Mouse (Mus musculus) spleen, postnatal 36 days (tissue): ENCODE measurements around the gene Ehd1.
"Not testable (repeated sequence)": the region's sequence is repeated elsewhere in the genome, so short reads cannot be mapped to it uniquely, and the experiment has no call there.

ENCODE experiments used
- DNase-seq, 2 experiments: peaks; one replicate each; pipeline ENCODE4 v3.0.0; 2022; ENCODE audit warnings: low spot score in 2 of 2, mixed read lengths in 1 of 2

Ehd1 gene

GRCm38 (mm10) chr19:6300402-6300841, 23.9 kb downstream of the Ehd1 start:
- peak; percentile 52 to 68 for DNase-seq

- DNase-seq = no peak
Observed at GRCm38 (mm10) chr19:6302114-6302513, 25.6 kb downstream of the Ehd1 start.

GRCm38 (mm10) chr19:6302522-6302921, 26.0 kb downstream of the Ehd1 start:
- DNase-seq = peak in 1 of 2 experiments; percentile 27

DNA sequence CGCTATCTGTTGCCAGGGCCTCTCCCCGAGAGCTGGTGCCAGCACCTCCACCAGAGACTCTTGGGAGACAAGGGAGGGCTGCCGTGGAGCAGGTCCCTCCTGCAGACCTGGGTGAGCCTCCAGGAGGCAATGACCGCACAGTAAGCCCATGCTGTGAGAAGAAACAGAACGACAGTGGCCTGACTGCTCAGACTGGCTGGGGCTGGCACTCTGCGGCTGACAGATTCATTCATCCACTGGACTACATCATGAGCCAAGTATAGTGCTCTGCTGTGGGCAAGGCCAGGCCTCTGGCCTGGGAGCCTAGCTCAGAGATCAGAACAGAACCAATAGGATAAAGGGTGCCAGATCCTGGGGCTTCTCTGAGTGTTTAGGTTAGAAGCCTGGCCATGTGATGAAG, 27.3 kb downstream of the Ehd1 start:
- no peak for DNase-seq

DNA sequence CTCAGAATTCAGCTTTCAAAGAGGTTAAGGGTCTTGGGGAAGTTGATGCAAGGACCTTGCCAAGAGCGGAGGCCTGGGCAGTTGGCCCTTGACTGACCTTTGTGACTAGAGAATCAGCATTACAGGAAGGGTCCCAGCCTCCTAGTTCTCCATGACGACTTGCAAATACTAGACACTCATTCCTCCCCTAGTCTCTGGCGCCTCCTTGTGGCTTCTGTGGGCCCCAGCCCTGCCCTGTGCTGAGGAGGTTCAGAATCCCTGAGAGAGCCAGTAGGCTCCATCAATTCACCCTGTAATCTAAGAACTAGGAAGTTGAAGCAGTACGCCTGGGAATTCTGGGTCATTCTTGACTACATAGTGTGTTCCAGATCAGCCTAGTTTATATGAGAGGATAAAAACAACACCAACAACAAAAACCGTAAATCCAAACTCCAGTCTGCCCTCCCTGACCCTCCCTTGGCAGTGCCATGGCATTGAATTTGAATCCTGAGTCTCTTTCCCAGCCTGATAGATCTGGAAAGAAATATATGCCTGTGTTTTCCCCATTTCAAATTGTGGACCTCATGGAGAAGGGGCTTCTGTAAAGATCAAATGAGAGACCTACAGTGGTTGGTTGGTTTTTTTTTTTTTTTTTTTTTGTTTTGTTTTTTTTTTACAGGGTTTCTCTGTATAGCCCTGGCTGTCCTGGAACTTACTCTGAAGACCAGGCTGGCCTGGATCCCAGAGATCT, 28.4 kb downstream of the Ehd1 start:
- DNase-seq = peak; percentile 86 to 89

GRCm38 (mm10) chr19:6305517-6306115, 29.1 kb downstream of the Ehd1 start:
- no peak for DNase-seq

- DNase-seq = peak; percentile 90 to 91
Observed at GRCm38 (mm10) chr19:6306137-6306551, 29.6 kb downstream of the Ehd1 start, which contains the start of gene Cdc42bpg. Gene Cdc42bpg (plus strand): TSS chr19:6306456.

- DNase-seq = peak; percentile 69 to 73
Observed at GRCm38 (mm10) chr19:6306586-6306985, 30.1 kb downstream of the Ehd1 start.

- no peak for DNase-seq
Observed at GRCm38 (mm10) chr19:6307733-6308531, 31.4 kb downstream of the Ehd1 start.

GRCm38 (mm10) chr19:6310181-6310580, 33.7 kb downstream of the Ehd1 start:
- no peak for DNase-seq

- not testable (repeated sequence) for DNase-seq
Observed at GRCm38 (mm10) chr19:6311783-6312182, 35.3 kb downstream of the Ehd1 start.

GRCm38 (mm10) chr19:6313796-6314195, 37.3 kb downstream of the Ehd1 start:
- no peak for DNase-seq

GRCm38 (mm10) chr19:6314513-6314912, 38.0 kb downstream of the Ehd1 start:
- no peak for DNase-seq

DNA sequence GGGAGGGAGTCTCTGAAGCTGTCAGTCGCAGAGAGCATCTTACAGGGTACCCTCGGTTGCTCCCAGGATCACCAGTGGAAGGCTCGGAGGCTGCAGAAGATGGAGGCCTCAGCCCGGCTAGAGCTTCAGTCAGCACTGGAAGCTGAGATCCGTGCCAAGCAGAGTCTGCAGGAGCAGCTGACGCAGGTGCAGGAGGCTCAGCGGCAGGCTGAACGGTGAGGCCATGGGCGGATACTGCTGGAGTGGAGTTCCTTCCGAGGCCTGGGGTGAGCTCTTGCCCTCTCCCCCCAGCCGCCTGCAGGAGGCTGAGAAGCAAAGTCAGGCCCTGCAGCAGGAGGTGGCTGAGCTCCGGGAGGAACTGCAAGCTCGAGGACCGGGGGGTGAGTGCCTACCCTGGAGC, 39.0 kb downstream of the Ehd1 start:
- no peak for DNase-seq

GRCm38 (mm10) chr19:6318145-6318544, 41.6 kb downstream of the Ehd1 start:
- no peak for DNase-seq

DNA sequence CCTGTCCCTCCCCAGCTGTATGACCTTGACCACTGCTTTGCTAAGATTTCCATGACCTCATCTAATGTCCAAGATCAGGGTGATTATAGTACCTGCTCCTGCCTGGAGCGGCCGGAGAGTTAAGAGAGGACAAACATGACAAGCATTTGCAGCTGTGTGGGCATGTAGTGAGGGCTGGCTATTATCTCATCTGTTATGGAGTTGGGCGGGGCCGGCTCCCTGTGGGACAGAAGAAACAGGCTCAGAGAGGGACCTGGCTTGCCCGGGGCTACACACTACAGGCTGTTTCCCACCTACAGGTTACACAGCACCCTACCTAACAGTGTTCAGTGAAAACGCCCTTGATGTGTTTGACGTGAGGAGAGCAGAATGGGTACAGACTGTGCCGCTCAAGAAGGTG, 44.8 kb downstream of the Ehd1 start:
- DNase-seq = no peak

GRCm38 (mm10) chr19:6321786-6322621, 45.5 kb downstream of the Ehd1 start:
- no peak for DNase-seq

- no peak for DNase-seq
Observed at GRCm38 (mm10) chr19:6324751-6325150, 48.2 kb downstream of the Ehd1 start.

DNA sequence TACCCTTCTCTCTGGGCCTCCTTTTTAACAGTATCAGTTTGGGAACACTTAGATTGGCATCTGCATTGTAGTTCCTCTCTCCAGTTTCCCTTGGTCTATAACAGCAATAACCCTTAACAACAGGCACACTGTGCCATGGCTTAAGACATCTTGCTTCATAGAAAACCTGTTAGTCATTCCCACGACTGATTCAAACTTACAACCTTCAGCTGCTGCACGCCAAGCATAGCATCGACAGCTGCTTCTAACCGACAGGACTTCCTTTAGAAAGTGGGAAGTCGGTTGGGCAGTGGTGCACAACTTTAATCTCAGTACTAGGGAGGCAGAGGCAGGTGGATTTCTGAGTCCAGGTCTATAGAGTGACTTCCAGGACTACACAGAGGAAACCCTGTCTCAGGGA, 54.7 kb downstream of the Ehd1 start:
- DNase-seq = no peak

DNA sequence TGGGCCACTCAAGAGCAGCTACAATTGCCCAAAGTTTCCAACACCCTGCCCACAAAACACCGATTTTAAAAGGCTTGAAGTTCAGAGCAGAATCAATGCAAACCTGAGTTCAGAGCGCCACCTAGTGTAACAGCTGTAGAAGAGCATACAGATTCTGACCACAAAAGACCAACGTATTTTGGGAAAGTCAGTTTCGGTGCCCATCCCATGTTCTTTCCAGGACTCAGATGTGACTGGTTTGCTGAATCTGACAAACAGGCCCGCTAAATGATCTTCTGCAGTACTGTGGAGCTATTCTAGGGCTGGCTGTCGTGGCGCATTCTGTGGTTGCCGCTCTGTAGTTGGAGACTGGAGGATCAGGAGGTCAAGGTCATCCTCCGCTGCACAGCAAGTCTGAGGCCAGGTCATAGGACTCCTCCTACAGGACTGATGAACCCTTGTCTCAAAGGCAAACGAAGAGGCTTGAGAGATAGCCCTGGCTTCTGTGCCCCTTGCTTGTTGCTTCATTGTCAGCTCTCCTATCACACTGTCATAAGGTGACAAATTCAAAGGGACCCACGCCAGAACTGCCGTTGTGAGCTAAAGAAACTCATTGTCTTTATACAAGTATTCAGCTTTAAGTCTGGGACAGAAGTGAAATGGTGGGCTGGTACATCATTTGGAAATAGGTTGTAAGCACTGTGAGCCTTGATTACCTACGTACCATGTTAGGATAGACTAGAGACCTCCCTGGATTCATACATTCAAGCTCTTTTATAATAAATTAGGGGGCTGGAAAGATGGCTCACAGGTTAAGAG, 55.4 kb downstream of the Ehd1 start:
- peak; percentile 66 for DNase-seq
